Mouse (Mus musculus) subcutaneous adipose tissue, adult 2 months (tissue): ENCODE data around the gene Mettl21c. TPM values are rescaled to one million over a fixed set of nuclear protein-coding genes. Genes with fewer than 3 reads are reported as not detected.

Experiments used
- polyA plus RNA-seq: library from polyadenylated mRNA; depleted of rRNA; stranded (reverse); fragments of >200 nt; gene quantifications from 2 replicates; pipeline ENCODE4 v1.2.3, GENCODE M21; 2012; ENCODE audit warnings: low replicate concordance; rRNA removed

Gene Mettl21c
- not detected in 2 replicates for polyA plus RNA-seq

GRCm38 (mm10) chr1:44019934-44020333 lies at the start of gene Mettl21c:
Gene Mettl21c (minus strand): TSS chr1:44020034.

GRCm38 (mm10) chr1:44061836-44062235 lies 42.0 kb upstream of the Mettl21c start, which contains the start of gene Gm8251:
Gene Gm8251 (minus strand): TSS chr1:44061936.

Other genes starting within 250 kb of the Mettl21c start
- 13.6 and 21.4 TPM in 2 replicates for gene Uxs1, start 192.2 kb downstream of the Mettl21c start, polyA plus RNA-seq
- gene Tpp2, start 86.4 kb downstream of the Mettl21c start, polyA plus RNA-seq: 8.6 and 11.9 TPM in 2 replicates
- gene Gm8251, start 41.9 kb upstream of the Mettl21c start, polyA plus RNA-seq: 0.03 TPM in 1 of 2 replicates, not detected in the other
- gene Tex30, start 82.4 kb upstream of the Mettl21c start, polyA plus RNA-seq: 3.9 and 6.8 TPM in 2 replicates
- 8.7 and 35.2 TPM in 2 replicates for gene Kdelc1, start 98.8 kb upstream of the Mettl21c start, polyA plus RNA-seq
- gene Bivm, start 98.9 kb upstream of the Mettl21c start, polyA plus RNA-seq: 5.7 and 7.4 TPM in 2 replicates
- 5.0 and 8.2 TPM in 2 replicates for gene Ercc5, start 127.7 kb upstream of the Mettl21c start, polyA plus RNA-seq
- gene Mettl21e, start 198.9 kb upstream of the Mettl21c start, polyA plus RNA-seq: not detected in 2 replicates